Mouse (Mus musculus) lung, adult 2 months (tissue): ENCODE results near the gene Aldh3b3. TPM values are rescaled to one million over a fixed set of nuclear protein-coding genes. Genes with fewer than 3 reads are reported as not detected.

Source experiments
- DNase-seq: peaks from one replicate; pipeline ENCODE4 v3.0.0; 2022
- H3K4me1 ChIP-seq: fragments of 200-500 bp; 2 replicates; pipeline ENCODE4 v1.6.1; 2011; ENCODE audit warnings: low read length; ENCODE audit not compliant: control insufficient read depth, insufficient read depth
- H3K4me3 ChIP-seq: fragments of 200-500 bp; replicated peaks from 2 replicates; pipeline ENCODE3; 2011; ENCODE audit warnings: low read depth, mild to moderate bottlenecking, control low read depth, low read length; ENCODE audit errors: extremely low read depth
- CTCF ChIP-seq: fragments of 200-500 bp; IDR thresholded peaks from 2 replicates; pipeline ENCODE4 v1.5.1; 2011; ENCODE audit warnings: mild to moderate bottlenecking, low read length, control low read depth; ENCODE audit not compliant: insufficient read depth
- POLR2A ChIP-seq: fragments of 200-500 bp; IDR thresholded peaks from 2 replicates; pipeline ENCODE4 v1.6.1; 2011; ENCODE audit warnings: low read depth, mild to moderate bottlenecking, control low read depth, low read length, borderline replicate concordance; ENCODE audit errors: extremely low read depth
- WGBS: fragments of 180-500 bp; shearing (Covaris S2); methylation state at CpG from one replicate; pipeline ENCODE4 v1.1.7; 2018; 5-methylcytosine and 5-hydroxymethylcytosine counted together
- polyA plus RNA-seq: library from polyadenylated mRNA; depleted of rRNA; stranded (reverse); fragments of >200 nt; gene quantifications from 2 replicates; pipeline ENCODE4 v1.2.3, GENCODE M21; 2012

Gene Aldh3b3
- polyA plus RNA-seq, 1 experiment = 0.21 TPM

DNA sequence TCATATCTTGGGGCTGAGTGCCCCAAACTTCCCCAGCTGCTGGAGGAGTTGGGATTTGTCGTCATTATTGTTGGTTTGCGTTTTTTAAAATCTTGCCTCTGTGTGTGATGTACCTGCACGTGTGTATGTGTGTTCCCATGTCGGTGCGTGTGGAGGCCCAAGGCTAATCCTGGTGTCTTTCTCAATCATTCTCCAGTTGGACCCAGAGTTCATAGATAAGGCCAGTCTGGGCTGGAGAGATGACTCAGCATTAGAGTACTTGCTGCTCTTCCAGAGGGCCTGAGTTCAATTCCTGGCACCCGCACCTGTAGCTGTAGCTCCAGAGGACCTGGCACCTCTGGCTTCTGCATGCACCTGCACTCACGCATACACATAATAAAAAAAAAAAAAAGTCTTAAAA is 33.6 kb upstream of the Aldh3b3 start:
- WGBS = 93% methylated on average over 7 of the region's 7 CpGs
- TF ChIP-seq CTCF = no peak
- TF ChIP-seq POLR2A = no peak
- no peak for DNase-seq
- H3K4me1 ChIP-seq = peaks cover 32% of the 10 kb centered on the region
- H3K4me3 ChIP-seq = no peak overlapping the region

DNA sequence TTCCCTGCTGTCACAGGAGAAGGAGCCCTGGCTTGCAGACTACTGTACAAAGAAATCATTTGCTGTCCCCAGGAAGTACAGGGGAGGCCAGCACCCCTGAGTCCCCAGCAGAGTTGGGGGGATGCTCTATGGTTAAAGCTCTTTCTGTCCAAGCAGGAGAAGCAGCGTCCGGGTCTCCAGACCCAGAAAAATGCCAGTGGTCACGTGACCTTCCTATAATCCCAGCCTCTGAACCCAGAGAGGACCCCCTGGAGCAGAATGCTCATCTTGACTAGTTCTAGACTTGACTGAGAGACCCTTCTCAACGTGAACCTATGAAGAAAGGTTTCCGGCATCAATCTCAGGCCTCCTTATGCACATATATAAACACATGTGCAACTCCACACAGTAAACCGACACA is 32.6 kb upstream of the Aldh3b3 start:
- H3K4me1 ChIP-seq = peaks cover 38% of the 10 kb centered on the region
- TF ChIP-seq POLR2A (no peak), CTCF (no peak)
- WGBS = 77% methylated on average over 6 of the region's 6 CpGs
- H3K4me3 ChIP-seq = no peak overlapping the region
- DNase-seq = no peak

DNA sequence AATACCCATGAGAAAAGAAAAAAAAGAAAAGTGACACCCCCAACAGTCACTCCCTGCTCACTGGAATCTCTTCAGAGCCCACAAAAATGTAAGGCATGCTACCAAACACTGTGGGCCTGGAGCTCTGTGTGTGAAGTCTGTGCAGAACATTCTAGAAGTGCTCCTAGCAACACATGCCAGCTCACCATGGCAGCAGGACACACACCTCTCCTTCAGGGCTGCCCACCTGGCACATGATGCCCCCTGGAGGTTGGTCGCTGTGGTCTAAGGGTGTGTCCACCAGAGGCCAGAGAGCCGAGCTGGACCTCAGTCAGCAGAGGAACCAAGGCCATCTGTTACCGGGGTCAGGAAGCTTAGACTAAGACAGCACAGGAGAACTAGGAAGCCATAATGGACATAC is 32.2 kb upstream of the Aldh3b3 start:
- WGBS = 36% methylated on average over 3 of the region's 3 CpGs
- H3K4me1 ChIP-seq = peaks cover 38% of the 10 kb centered on the region
- DNase-seq = peak; percentile 70

DNA sequence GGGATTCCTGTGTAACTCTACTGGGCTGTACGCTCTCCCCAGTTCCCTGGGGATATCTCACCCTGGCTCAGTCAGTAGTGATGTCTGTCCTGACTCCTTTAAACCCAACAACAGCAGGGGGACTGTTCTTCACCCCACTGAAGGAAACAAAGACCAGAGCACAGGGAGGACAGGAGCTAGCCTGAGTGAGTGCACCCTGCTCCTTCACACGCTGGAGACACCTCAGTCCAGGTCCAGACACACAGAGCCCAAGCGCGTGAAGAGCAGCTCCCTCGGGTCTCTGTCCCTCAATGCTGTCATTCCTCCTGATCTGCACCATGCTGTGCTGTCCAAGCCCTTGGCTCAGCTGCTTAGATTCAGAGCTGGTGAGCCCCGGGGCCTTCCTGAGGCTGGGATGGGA is 31.8 kb upstream of the Aldh3b3 start:
- DNase-seq = no peak
- no peak for TF ChIP-seq POLR2A
- TF ChIP-seq CTCF = no peak
- 74% methylated on average over 6 of the region's 6 CpGs for WGBS
- Histone ChIP-seq H3K4me3 (no peak overlapping the region), H3K4me1 (peaks cover 38% of the 10 kb centered on the region)

More for the DNA sequence above, 32.2 kb upstream of the Aldh3b3 start:
- no peak overlapping the region for H3K4me3 ChIP-seq
- TF ChIP-seq CTCF = peak; percentile 22; the same call in 1 of the 2 replicates
- peak; percentile 29; the same call in 1 of the 2 replicates for TF ChIP-seq POLR2A

DNA sequence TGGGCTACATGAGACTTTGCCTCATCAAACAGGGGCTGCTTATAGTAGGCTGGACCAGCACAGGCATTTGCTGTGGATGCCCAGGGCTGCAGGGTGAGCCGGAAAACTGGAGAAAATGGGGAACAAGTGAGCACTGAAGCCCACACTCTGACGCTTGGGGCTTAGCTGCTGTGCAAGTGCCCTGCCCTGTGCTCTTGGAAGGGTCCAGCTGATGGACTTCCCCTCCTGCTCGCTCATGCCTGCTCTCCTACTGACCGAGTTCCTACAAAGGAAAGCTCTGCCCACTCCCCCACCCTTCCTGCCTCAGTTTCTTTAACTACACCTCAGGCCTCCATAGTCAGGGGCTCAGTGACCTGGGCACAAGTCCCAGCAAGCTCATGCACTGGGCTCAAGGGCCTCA is 30.5 kb upstream of the Aldh3b3 start:
- 84% methylated on average over 4 of the region's 4 CpGs for whole genome bisulfite sequencing
- Histone ChIP-seq H3K4me1 (peaks cover 38% of the 10 kb centered on the region), H3K4me3 (no peak overlapping the region)
- no peak for DNase-seq
- no peak for TF ChIP-seq CTCF
- no peak for TF ChIP-seq POLR2A

DNA sequence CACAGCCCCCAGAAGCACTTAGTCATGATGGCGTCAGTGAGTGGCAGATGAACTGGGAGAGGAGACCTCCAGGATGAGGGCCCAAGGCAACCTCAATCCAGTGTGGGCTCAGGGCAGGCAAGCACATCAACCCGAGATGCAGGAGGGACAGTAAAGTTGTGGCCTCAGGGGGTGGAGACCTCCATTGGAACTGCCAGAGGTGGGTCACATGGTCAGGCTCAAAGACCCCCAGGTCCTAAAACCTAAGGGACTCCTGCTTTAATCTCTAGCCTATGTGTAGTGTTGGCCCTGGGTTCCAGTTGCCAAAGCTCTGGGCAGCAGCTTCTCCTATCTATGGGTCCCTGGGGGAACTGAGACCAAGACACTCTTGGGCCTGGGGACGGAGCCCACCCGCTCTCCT is 29.7 kb upstream of the Aldh3b3 start:
- 48% methylated on average over 4 of the region's 4 CpGs for WGBS
- no peak for DNase-seq
- no peak overlapping the region for H3K4me3 ChIP-seq
- no peak for TF ChIP-seq CTCF
- TF ChIP-seq POLR2A = no peak
- H3K4me1 ChIP-seq = peaks cover 30% of the 10 kb centered on the region

DNA sequence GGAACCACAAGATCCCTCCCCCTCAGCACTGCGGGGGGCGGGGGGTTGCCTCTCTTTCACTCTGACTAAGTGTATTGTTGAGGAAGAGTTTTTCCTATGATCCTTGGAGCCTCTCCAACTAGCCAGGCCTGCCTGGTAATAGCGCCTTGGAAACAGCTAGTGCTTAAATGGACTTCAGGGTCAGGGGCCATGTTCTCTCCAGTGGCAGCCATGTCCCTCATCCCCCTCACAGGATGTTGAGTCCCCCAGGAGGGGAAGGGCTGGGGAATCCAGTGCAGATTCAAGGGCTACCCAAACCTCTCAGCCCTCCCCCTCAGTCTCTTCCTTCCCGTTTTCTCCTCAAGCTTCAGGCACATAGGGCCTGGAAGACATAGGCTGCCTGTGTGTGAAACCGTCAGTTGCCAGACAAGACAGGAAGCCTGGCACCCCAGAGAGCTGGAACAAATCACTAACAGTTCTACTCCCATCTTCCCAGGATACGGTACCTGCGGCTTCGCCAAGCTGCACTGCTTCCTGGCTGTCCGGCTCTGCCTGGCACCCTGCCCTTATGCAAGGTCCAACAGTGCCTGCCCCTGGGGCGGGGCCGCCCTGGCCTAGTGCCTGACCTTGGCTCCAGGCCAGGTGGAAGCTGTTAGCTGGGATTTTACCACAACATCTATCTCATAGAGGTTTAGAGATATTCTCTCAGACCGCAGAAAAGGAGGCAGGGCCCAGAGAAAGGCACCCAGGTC is 29.1 kb upstream of the Aldh3b3 start, which contains the start of gene Aldh3b1:
Aldh3b1 (minus strand) TSS at position 598 of the 731 bp plus-strand sequence.
- peak within 1 kb of the TSS; percentile 53 for H3K4me3 ChIP-seq
- peaks cover 24% of the 10 kb centered on the region for H3K4me1 ChIP-seq
- 4% methylated on average over 12 of the region's 12 CpGs for WGBS
- DNase-seq = peak; percentile 96
- TF ChIP-seq CTCF (no peak), POLR2A (peak; percentile 61; the same call in 1 of the 2 replicates)

DNA sequence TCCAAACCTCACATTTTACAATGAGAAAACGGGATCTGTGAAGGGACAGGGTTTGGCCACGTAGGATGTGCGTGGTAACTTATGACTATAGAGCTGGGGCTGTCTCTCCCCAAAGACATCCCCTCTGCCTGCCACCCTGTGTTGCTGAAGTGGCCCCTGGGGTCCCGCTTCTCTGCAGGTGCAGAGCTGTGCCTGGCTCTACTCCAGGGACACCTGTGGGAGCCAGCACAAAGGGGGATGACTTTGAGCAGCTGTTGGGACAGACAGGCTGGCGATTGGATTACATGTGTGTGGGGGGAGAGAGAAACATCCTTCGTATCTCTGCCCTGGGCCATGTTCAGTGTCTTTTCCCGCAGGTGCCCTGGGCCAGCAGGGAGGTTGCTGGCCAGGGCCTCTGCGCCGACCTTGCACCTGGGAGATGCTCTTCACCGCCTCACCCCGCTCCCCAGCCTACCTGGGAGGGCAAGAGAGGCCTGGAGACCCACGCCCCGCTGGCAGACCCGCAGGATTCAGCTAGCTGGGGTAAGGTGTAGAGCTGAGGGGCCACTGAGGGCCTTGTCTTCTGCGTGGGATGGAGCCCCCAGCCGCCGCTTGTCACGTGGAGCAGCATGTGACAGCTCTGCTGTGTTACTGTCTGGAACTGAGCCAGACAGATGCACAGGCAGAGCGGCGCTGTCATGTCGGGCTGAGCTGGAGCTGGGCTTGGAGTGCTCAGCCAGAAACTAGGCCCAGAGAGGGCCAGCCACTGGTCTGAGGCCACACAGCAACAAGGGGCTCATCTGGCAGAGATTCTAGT is 28.0 kb upstream of the Aldh3b3 start:
- no peak for TF ChIP-seq POLR2A
- H3K4me1 ChIP-seq = peaks cover 23% of the 10 kb centered on the region
- H3K4me3 ChIP-seq = no peak overlapping the region
- DNase-seq = no peak
- 67% methylated on average over 21 of the region's 21 CpGs for WGBS

DNA sequence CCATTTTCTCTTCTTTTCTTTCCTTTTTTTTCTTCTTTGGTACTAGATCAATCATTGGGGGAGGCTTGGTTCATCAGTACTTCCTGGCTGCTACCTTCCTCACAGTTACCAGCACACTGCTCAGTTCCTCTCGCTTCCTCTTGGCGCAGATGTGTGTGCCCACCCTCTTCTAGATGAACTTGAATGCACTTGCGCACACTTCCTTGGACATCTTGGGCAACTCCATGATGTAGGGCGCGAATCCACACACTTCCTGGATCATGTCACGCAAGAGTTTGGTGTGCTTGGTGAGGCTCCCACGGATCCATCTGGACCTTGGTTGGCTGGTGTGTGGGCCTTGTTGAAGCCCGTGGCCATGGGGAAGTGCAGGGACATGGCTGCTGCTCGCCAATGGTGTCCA is 26.7 kb upstream of the Aldh3b3 start:
- no peak overlapping the region for H3K4me3 ChIP-seq
- DNase-seq = no peak
- WGBS = 84% methylated on average over 9 of the region's 9 CpGs
- H3K4me1 ChIP-seq = peaks cover 20% of the 10 kb centered on the region
- TF ChIP-seq CTCF (no peak), POLR2A (no peak)
